In the genomic region with DNA sequence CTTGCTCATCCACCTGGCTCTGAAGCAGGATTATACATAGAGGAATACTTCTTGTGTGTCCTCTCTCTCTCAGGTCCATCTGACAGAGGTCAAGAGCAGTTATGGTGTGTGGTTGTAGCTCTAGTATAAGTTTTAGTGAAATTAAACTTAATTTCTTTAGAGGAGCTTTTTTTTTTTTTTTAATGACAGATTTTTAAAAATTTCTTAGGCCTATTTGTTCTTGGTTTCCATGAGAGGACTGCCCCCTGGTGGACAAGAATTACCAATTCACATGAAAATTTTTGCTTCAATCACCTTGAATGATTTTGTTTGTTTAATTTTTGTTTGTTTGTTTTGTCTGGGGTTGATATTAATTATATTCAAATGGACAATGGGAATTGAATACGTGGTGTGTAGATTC, we compare ENCODE assay signal across 11 mouse cellular contexts. TPM values are rescaled to one million over a fixed set of nuclear protein-coding genes. Genes with fewer than 3 reads are reported as not detected.
DNase-seq lines count a peak whose midpoint lies in the region; ATAC-seq and TF ChIP-seq lines count a peak whose summit lies in the region.
"Had no signal": no experiment of that assay in that cellular context is flagged by ENCODE, and none has a peak within 500 bp of the region (broad histone marks: within the 10 kb centered on the region; RNA-seq: fewer than 3 reads in every experiment).

No protein-coding gene starts in this region.

- H3K36me3 ChIP-seq in forebrain, postnatal 0 days (ENCODE audit: insufficient read depth) = no peaks in the 10 kb centered on the region
- no peaks in the 10 kb centered on the region for H3K36me3 ChIP-seq in forebrain, embryonic 13.5 days (ENCODE audit: poor library complexity, severe bottlenecking)
- H3K36me3 ChIP-seq in lung, embryonic 14.5 days (ENCODE audit: insufficient read depth) = no peaks in the 10 kb centered on the region
- H3K36me3 ChIP-seq in heart, embryonic 11.5 days (ENCODE audit: control insufficient read depth, insufficient read depth, low read length) = no peaks in the 10 kb centered on the region
- H3K36me3 ChIP-seq: liver, embryonic 13.5 days had no signal

- H3K27me3 ChIP-seq in forebrain, postnatal 0 days (ENCODE audit: insufficient read depth, low read length) = peaks cover 18% of the 10 kb centered on the region
- H3K27me3 ChIP-seq in forebrain, embryonic 13.5 days = peaks cover 28% of the 10 kb centered on the region
- H3K27me3 ChIP-seq in lung, embryonic 14.5 days (ENCODE audit: insufficient read depth, low read length) = peaks cover 23% of the 10 kb centered on the region
- H3K27me3 ChIP-seq in heart, embryonic 11.5 days (ENCODE audit: control insufficient read depth, insufficient read depth, low read length) = peaks cover 24% of the 10 kb centered on the region

- TF ChIP-seq CTCF in forebrain, postnatal 0 days (IDR thresholded peaks at IDR 0.05; ENCODE audit: low read depth) = peak; percentile 59
- TF ChIP-seq CTCF in lung, embryonic 14.5 days (IDR thresholded peaks at IDR 0.05; ENCODE audit: low read depth) = peak; percentile 59

- no peak overlapping the region for H3K9ac ChIP-seq in forebrain, postnatal 0 days
- no peak overlapping the region for H3K9ac ChIP-seq in forebrain, embryonic 13.5 days
- H3K9ac ChIP-seq in lung, embryonic 14.5 days = no peak overlapping the region
- H3K9ac ChIP-seq in heart, embryonic 11.5 days (ENCODE audit: low read depth, low read length) = no peak overlapping the region
- H3K9ac ChIP-seq: liver, embryonic 13.5 days had no signal

- no peak overlapping the region for H3K4me3 ChIP-seq in forebrain, postnatal 0 days (ENCODE audit: low read depth, low read length)
- H3K4me3 ChIP-seq in forebrain, embryonic 13.5 days = no peak overlapping the region
- no peak overlapping the region for H3K4me3 ChIP-seq in lung, embryonic 14.5 days (ENCODE audit: low read depth, low read length)
- H3K4me3 ChIP-seq in heart, embryonic 11.5 days (ENCODE audit: low read depth, low read length) = no peak overlapping the region
- H3K4me3 ChIP-seq: liver, embryonic 13.5 days had no signal

- H3K9me3 ChIP-seq in forebrain, postnatal 0 days (ENCODE audit: low read length) = no peaks in the 10 kb centered on the region
- H3K9me3 ChIP-seq in forebrain, embryonic 13.5 days (replicated peaks) = no peaks in the 10 kb centered on the region
- no peaks in the 10 kb centered on the region for H3K9me3 ChIP-seq in lung, embryonic 14.5 days (ENCODE audit: low read depth, low read length)
- no peaks in the 10 kb centered on the region for H3K9me3 ChIP-seq in heart, embryonic 11.5 days (replicated peaks; ENCODE audit: control insufficient read depth, low read length)
- H3K9me3 ChIP-seq: liver, embryonic 13.5 days had no signal

- no peaks in the 10 kb centered on the region for H3K4me1 ChIP-seq in forebrain, postnatal 0 days (ENCODE audit: insufficient read depth)
- no peaks in the 10 kb centered on the region for H3K4me1 ChIP-seq in forebrain, embryonic 13.5 days
- H3K4me1 ChIP-seq in lung, embryonic 14.5 days (ENCODE audit: insufficient read depth) = no peaks in the 10 kb centered on the region
- no peaks in the 10 kb centered on the region for H3K4me1 ChIP-seq in heart, embryonic 11.5 days (ENCODE audit: control insufficient read depth, insufficient read depth, low read length)
- H3K4me1 ChIP-seq: liver, embryonic 13.5 days had no signal

- H3K4me2 ChIP-seq in forebrain, postnatal 0 days (ENCODE audit: low read depth) = no peak overlapping the region
- no peak overlapping the region for H3K4me2 ChIP-seq in forebrain, embryonic 13.5 days
- no peak overlapping the region for H3K4me2 ChIP-seq in lung, embryonic 14.5 days
- no peak overlapping the region for H3K4me2 ChIP-seq in heart, embryonic 11.5 days
- H3K4me2 ChIP-seq: liver, embryonic 13.5 days had no signal

- peak; percentile 70 for DNase-seq in forebrain, postnatal 0 days
- DNase-seq in lung, embryonic 14.5 days = peak; percentile 71
- no peak for DNase-seq in lung, postnatal 10 days
- DNase-seq in ES-CJ7 (ENCODE audit: low read depth, low spot score) = peak; percentile 24
- peak; percentile 70 for DNase-seq in induced T-regulatory cell, adult 2 months (ENCODE audit: low read depth)
- no peak for DNase-seq in urinary bladder, adult 2 months (ENCODE audit: low spot score)
- DNase-seq: cerebellum, adult 8-10 months; liver, embryonic 13.5 days; right cerebral cortex, postnatal 4 days had no signal

- no peak overlapping the region for H3K27ac ChIP-seq in forebrain, postnatal 0 days (ENCODE audit: low read depth, low read length)
- no peak overlapping the region for H3K27ac ChIP-seq in forebrain, embryonic 13.5 days
- no peak overlapping the region for H3K27ac ChIP-seq in lung, embryonic 14.5 days (ENCODE audit: low read depth)
- H3K27ac ChIP-seq in heart, embryonic 11.5 days (ENCODE audit: low read depth, low read length) = no peak overlapping the region
- H3K27ac ChIP-seq: liver, embryonic 13.5 days had no signal

- 8% methylated on average over 1 of the region's 1 CpGs for WGBS in forebrain, postnatal 0 days
- WGBS in forebrain, embryonic 13.5 days = 4% methylated on average over 1 of the region's 1 CpGs
- 4% methylated on average over 1 of the region's 1 CpGs for WGBS in lung, embryonic 14.5 days
- WGBS in heart, embryonic 11.5 days (ENCODE audit: insufficient replicate concordance) = 3% methylated on average over 1 of the region's 1 CpGs

- ATAC-seq in forebrain, postnatal 0 days = no peak
- ATAC-seq in forebrain, embryonic 13.5 days = no peak
- no peak for ATAC-seq in lung, embryonic 14.5 days (ENCODE audit: insufficient read depth)
- no peak for ATAC-seq in heart, embryonic 11.5 days (replicated peaks; ENCODE audit: insufficient number of reproducible peaks, low FRiP score, low TSS enrichment)

RNA-seq across cellular contexts. Expression of gene Tmem33, which starts 22.1 kb away (rescaled TPM):
- total RNA-seq in forebrain, postnatal 0 days (2014; rRNA removed) = 58.7 and 73.1 TPM in 2 replicates
- 45.0 and 52.5 TPM in 2 replicates for polyA plus RNA-seq in forebrain, postnatal 0 days (2015; fragmentation: Nextera tagmentation; extraction: Ambion mirVana)
- 106 and 115 TPM in 2 replicates for polyA plus RNA-seq in forebrain, embryonic 13.5 days (2015; fragmentation: Nextera tagmentation; extraction: Ambion mirVana)
- 73.9 and 77.9 TPM in 2 replicates for polyA plus RNA-seq in lung, embryonic 14.5 days (2014; fragmentation: Nextera tagmentation; extraction: Ambion mirVana)
- polyA plus RNA-seq in urinary bladder, adult 2 months (2012; rRNA removed) = 51.8 and 69.0 TPM in 2 replicates
- polyA plus RNA-seq in heart, embryonic 11.5 days (2014; fragmentation: Nextera tagmentation; extraction: Ambion mirVana) = 57.2 and 61.3 TPM in 2 replicates

Comparison
In these comparisons a context has a peak if more than half of its experiments do, and no peak if none do; other contexts are left out.
1. DNase-seq: peak in forebrain, postnatal 0 days (single experiment), lung, embryonic 14.5 days (single experiment), ES-CJ7 (single experiment) and induced T-regulatory cell, adult 2 months (single experiment); none in lung, postnatal 10 days (single experiment) and urinary bladder, adult 2 months (single experiment).